Mouse (Mus musculus) activated CD4-positive, CD25-positive, alpha-beta regulatory T cell, adult 9 weeks (primary cell): ENCODE results near the gene Impg1. TPM values are rescaled to one million over a fixed set of nuclear protein-coding genes. Genes with fewer than 3 reads are reported as not detected.

Source experiments
- polyA plus RNA-seq: library from polyadenylated mRNA; unstranded; fragments of 100-300 nt; shearing (Covaris generic); gene quantifications from one replicate; pipeline ENCODE4 v1.2.1, GENCODE M21; 2017

Gene Impg1
- polyA plus RNA-seq: 0.11 TPM

DNA sequence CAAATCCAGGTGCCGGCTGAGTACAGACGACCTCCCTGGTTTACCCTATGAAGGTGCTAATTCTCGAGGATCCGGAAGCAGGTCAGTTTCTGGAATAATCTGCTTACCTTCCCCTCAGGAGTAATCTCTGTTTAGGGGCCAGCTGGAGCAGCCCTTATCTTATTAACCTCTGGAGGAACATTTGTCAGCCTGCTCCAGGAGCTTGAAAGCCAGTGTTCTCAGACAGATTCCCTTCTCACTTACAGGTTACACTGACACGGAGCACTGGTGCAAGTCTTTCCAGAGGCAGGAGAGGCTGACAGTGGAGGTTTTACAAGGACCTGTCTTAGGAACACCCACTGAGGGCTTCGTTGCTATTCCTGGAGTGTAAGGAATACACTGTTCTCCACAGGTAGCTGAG, at the start of gene Impg1:
Impg1 (minus strand) TSS at position 101 of the 400 bp plus-strand sequence.

